Mouse (Mus musculus) forebrain, embryonic 14.5 days (tissue): ENCODE measurements around the gene Atp8b5. TPM values are rescaled to one million over a fixed set of nuclear protein-coding genes. Genes with fewer than 3 reads are reported as not detected.

Source experiments
- ATAC-seq: fragments of 200-750 bp; cut with Nextera tagmentation; 2 replicates; pipeline ENCODE4 v1.8.0; 2017; ENCODE audit warnings: mild to moderate bottlenecking, moderate library complexity
- DNase-seq: peaks from one replicate; pipeline ENCODE4 v3.0.0-alpha.2; 2015; ENCODE audit warnings: low spot score
- H3K27ac ChIP-seq: fragments of 300-500 bp; sonication (generic); 2 replicates; pipeline ENCODE4 v1.5.1; 2014; ENCODE audit warnings: low read depth, mild to moderate bottlenecking, control low read depth, low read length, moderate library complexity
- H3K27me3 ChIP-seq: fragments of 300-500 bp; sonication (generic); replicated peaks from 2 replicates; pipeline ENCODE4 v1.6.1; 2014; ENCODE audit warnings: low read length, control low read depth, mixed read lengths; ENCODE audit not compliant: control insufficient read depth, insufficient read depth
- H3K36me3 ChIP-seq: fragments of 300-500 bp; sonication (generic); 2 replicates; pipeline ENCODE4 v1.6.1; 2014; ENCODE audit warnings: low read length, control low read depth; ENCODE audit not compliant: control insufficient read depth, insufficient read depth
- H3K4me1 ChIP-seq: fragments of 300-500 bp; sonication (generic); 2 replicates; pipeline ENCODE4 v1.6.1; 2014; ENCODE audit warnings: antibody characterized with exemption, low read length, control low read depth; ENCODE audit not compliant: control insufficient read depth, insufficient read depth
- H3K4me2 ChIP-seq: fragments of 300-500 bp; sonication (generic); 2 replicates; pipeline ENCODE4 v1.6.1; 2014; ENCODE audit warnings: mild to moderate bottlenecking, control low read depth, low read length
- H3K4me3 ChIP-seq: fragments of 300-500 bp; sonication (generic); 2 replicates; pipeline ENCODE4 v1.5.1; 2014; ENCODE audit warnings: low read depth, low read length, control low read depth
- H3K9ac ChIP-seq: fragments of 300-500 bp; sonication (generic); 2 replicates; pipeline ENCODE4 v1.6.1; 2014; ENCODE audit warnings: mild to moderate bottlenecking, low read length, control low read depth, moderate library complexity
- H3K9me3 ChIP-seq: fragments of 300-500 bp; sonication (generic); replicated peaks from 2 replicates; pipeline ENCODE4 v1.6.1; 2016; ENCODE audit warnings: low read length, control low read depth, mixed read lengths; ENCODE audit not compliant: control insufficient read depth
- WGBS: fragments of 180-500 bp; shearing (Covaris S2); extraction: QIAGEN DNeasy Blood & Tissue Kit; methylation state at CpG from one replicate; pipeline ENCODE4 v1.1.7; 2014; 5-methylcytosine and 5-hydroxymethylcytosine counted together
- polyA plus RNA-seq: library from polyadenylated mRNA; unstranded; fragments of >200 nt; fragmentation: Nextera tagmentation; extraction: Ambion mirVana; gene quantifications from 2 replicates; pipeline ENCODE4 v1.2.1, GENCODE M21; 2014

Atp8b5 gene
- polyA plus RNA-seq, 1 experiment from 2014 or later: 0.79 TPM

GRCm38 (mm10) chr4:43394345-43394891 is 127.5 kb downstream of the Atp8b5 start:
- no peak overlapping the region for H3K27ac ChIP-seq
- 80% methylated on average over 15 of the region's 15 CpGs for WGBS

GRCm38 (mm10) chr4:43395147-43395546 is 128.2 kb downstream of the Atp8b5 start:
- Histone ChIP-seq H3K9ac (no peak overlapping the region), H3K4me2 (no peak overlapping the region), H3K27me3 (no peaks in the 10 kb centered on the region), H3K4me3 (no peak overlapping the region), H3K36me3 (no peaks in the 10 kb centered on the region), H3K9me3 (no peaks in the 10 kb centered on the region), H3K4me1 (peaks cover 6% of the 10 kb centered on the region; the same call in 1 of the 2 replicates), H3K27ac (no peak overlapping the region)
- ATAC-seq: no peak
- no peak for DNase-seq
- WGBS: 86% methylated on average over 5 of the region's 5 CpGs

More at GRCm38 (mm10) chr4:43394345-43394891, 127.5 kb downstream of the Atp8b5 start:
- H3K4me1 ChIP-seq: peaks cover 5% of the 10 kb centered on the region; the same call in 1 of the 2 replicates
- no peaks in the 10 kb centered on the region for H3K36me3 ChIP-seq
- ATAC-seq: no peak
- H3K27me3 ChIP-seq: no peaks in the 10 kb centered on the region
- no peaks in the 10 kb centered on the region for H3K9me3 ChIP-seq
- H3K9ac ChIP-seq: no peak overlapping the region
- no peak overlapping the region for H3K4me3 ChIP-seq
- H3K4me2 ChIP-seq: no peak overlapping the region
- DNase-seq: no peak

GRCm38 (mm10) chr4:43395836-43396235 is 128.9 kb downstream of the Atp8b5 start:
- H3K36me3 ChIP-seq: no peaks in the 10 kb centered on the region
- WGBS: 79% methylated on average over 9 of the region's 9 CpGs
- DNase-seq: no peak
- H3K4me3 ChIP-seq: no peak overlapping the region
- no peaks in the 10 kb centered on the region for H3K27me3 ChIP-seq
- H3K9me3 ChIP-seq: no peaks in the 10 kb centered on the region
- H3K27ac ChIP-seq: no peak overlapping the region
- H3K4me2 ChIP-seq: no peak overlapping the region
- H3K9ac ChIP-seq: no peak overlapping the region
- H3K4me1 ChIP-seq: peaks cover 6% of the 10 kb centered on the region; the same call in 1 of the 2 replicates
- no peak for ATAC-seq

- no peak for ATAC-seq
- no peak for DNase-seq
- Histone ChIP-seq H3K4me2 (no peak overlapping the region), H3K4me1 (peaks cover 6% of the 10 kb centered on the region; the same call in 1 of the 2 replicates), H3K9ac (no peak overlapping the region), H3K4me3 (no peak overlapping the region), H3K36me3 (no peaks in the 10 kb centered on the region), H3K9me3 (no peaks in the 10 kb centered on the region), H3K27ac (no peak overlapping the region), H3K27me3 (no peaks in the 10 kb centered on the region)
- 88% methylated on average over 5 of the region's 5 CpGs for WGBS
Observed at GRCm38 (mm10) chr4:43396381-43396780, 129.4 kb downstream of the Atp8b5 start.

DNA sequence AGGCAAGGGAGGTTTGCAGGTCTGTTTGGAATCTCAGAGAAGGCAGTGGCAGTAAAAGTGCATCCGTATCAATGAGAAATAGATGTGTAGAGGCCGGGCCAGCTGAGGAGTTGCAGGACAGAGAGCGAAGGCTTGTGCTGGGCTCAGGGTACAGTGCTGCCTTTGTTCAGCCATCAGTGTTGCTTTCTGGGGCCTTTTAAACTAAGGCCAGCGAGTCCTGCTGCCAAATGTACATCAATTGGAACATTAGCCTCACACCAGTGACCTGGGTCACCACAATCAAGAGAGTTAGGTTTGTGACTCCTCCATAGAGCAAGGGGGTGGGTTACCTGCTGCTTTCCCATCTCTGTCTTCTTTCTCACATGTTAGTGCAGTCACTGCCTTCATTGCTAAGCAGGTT is 131.1 kb downstream of the Atp8b5 start:
- DNase-seq: no peak
- H3K27me3 ChIP-seq: no peaks in the 10 kb centered on the region
- ATAC-seq: no peak
- 0 out of 2 replicates have a peak overlapping the region, but pooled peaks have one; percentile 13 for H3K9ac ChIP-seq
- no peak overlapping the region for H3K4me2 ChIP-seq
- no peak overlapping the region for H3K27ac ChIP-seq
- peaks cover 6% of the 10 kb centered on the region; the same call in 1 of the 2 replicates for H3K4me1 ChIP-seq
- H3K36me3 ChIP-seq: 0 out of 2 replicates have a peak, but pooled peaks cover 3% of the 10 kb centered on the region
- 59% methylated on average over 4 of the region's 4 CpGs for WGBS
- H3K9me3 ChIP-seq: no peaks in the 10 kb centered on the region
- H3K4me3 ChIP-seq: no peak overlapping the region

- Histone ChIP-seq H3K27ac (no peak overlapping the region), H3K9me3 (no peaks in the 10 kb centered on the region), H3K9ac (no peak overlapping the region), H3K36me3 (0 out of 2 replicates have a peak, but pooled peaks cover 3% of the 10 kb centered on the region), H3K4me1 (peaks cover 6% of the 10 kb centered on the region; the same call in 1 of the 2 replicates), H3K4me3 (no peak overlapping the region), H3K4me2 (no peak overlapping the region), H3K27me3 (no peaks in the 10 kb centered on the region)
- WGBS: 59% methylated on average over 17 of the region's 17 CpGs
- ATAC-seq (0 out of 2 replicates have a peak, but pooled peaks have one; percentile 26), DNase-seq (peak; percentile 49)
Observed at GRCm38 (mm10) chr4:43398829-43399331, 131.9 kb downstream of the Atp8b5 start.

- no peak overlapping the region for H3K4me2 ChIP-seq
- ATAC-seq: no peak
Observed at GRCm38 (mm10) chr4:43399391-43400131, 132.6 kb downstream of the Atp8b5 start.

GRCm38 (mm10) chr4:43400976-43401375 is 134.0 kb downstream of the Atp8b5 start:
- WGBS: 18% methylated on average over 10 of the region's 10 CpGs
- DNase-seq: peak; percentile 28

More at GRCm38 (mm10) chr4:43399391-43400131, 132.6 kb downstream of the Atp8b5 start:
- H3K9ac ChIP-seq: no peak overlapping the region
- WGBS: 88% methylated on average over 31 of the region's 31 CpGs
- peaks cover 6% of the 10 kb centered on the region; the same call in 1 of the 2 replicates for H3K4me1 ChIP-seq
- H3K36me3 ChIP-seq: 0 out of 2 replicates have a peak, but pooled peaks cover 3% of the 10 kb centered on the region
- H3K4me3 ChIP-seq: no peak overlapping the region
- no peak overlapping the region for H3K27ac ChIP-seq
- no peak for DNase-seq
- no peaks in the 10 kb centered on the region for H3K27me3 ChIP-seq
- no peaks in the 10 kb centered on the region for H3K9me3 ChIP-seq

More at GRCm38 (mm10) chr4:43400976-43401375, 134.0 kb downstream of the Atp8b5 start:
- H3K4me2 ChIP-seq: no peak overlapping the region
- no peak overlapping the region for H3K27ac ChIP-seq
- H3K36me3 ChIP-seq: 0 out of 2 replicates have a peak, but pooled peaks cover 3% of the 10 kb centered on the region
- H3K4me1 ChIP-seq: peaks cover 11% of the 10 kb centered on the region
- H3K4me3 ChIP-seq: no peak overlapping the region
- H3K27me3 ChIP-seq: no peaks in the 10 kb centered on the region
- no peak overlapping the region for H3K9ac ChIP-seq
- ATAC-seq: no peak
- H3K9me3 ChIP-seq: no peaks in the 10 kb centered on the region
